Mouse (Mus musculus): ENCODE measurements at regions not wholly inside any gene's neighbourhood (a gene's known extent, or its start where the extent isn't known, plus 50 kb on each side); places are given as distances from the start of the nearest gene placed in this dataset.
"Not testable (repeated sequence)": the region's sequence is repeated elsewhere in the genome, so short reads cannot be mapped to it uniquely, and the experiment has no call there.

DNA sequence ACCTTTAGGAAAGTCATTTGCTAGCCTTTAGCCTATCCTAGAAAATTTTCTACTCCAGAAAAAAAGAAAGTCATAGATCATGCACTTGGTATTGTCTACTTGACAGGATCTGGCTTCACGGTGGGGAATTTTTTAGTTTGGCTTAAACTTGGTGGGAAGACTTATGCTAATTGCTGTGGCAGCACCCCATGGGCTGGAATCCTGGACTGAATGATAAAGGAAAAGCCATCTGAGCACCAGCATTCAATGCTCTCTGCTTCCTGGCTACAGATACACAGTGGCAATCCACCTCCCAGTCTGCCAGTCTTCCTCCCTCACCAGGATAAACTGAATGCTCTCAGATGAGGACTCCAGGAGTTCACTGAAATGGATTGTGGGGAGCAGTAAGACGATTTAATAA lies 220.1 kb downstream of the Diras2 start:
- Histone ChIP-seq H3K4me3 (ENCODE audit: extremely low read depth, insufficient read depth, insufficient read length) (no peak overlapping the region), H3K36me3 (ENCODE audit: control insufficient read depth, insufficient read depth, low read length) (no peaks in the 10 kb centered on the region), H3K27me3 (ENCODE audit: control insufficient read depth, insufficient read depth, low read length) (no peaks in the 10 kb centered on the region), H3K4me1 (ENCODE audit: control insufficient read depth, insufficient read depth, insufficient read length) (no peaks in the 10 kb centered on the region), H3K27ac (ENCODE audit: insufficient read depth, low read length) (no peak overlapping the region)
- no peak for DNase-seq (ENCODE audit: low read depth in 1 of 2, low spot score in 2 of 2)
- no peak for TF ChIP-seq POLR2A (IDR thresholded peaks at IDR 0.05; ENCODE audit: low read depth, low read length)
- TF ChIP-seq CTCF (IDR thresholded peaks at IDR 0.05; ENCODE audit: extremely low read depth, insufficient read depth, insufficient read length, insufficient replicate concordance) = no peak
- 74% methylated on average over 2 of the region's 2 CpGs for WGBS

DNA sequence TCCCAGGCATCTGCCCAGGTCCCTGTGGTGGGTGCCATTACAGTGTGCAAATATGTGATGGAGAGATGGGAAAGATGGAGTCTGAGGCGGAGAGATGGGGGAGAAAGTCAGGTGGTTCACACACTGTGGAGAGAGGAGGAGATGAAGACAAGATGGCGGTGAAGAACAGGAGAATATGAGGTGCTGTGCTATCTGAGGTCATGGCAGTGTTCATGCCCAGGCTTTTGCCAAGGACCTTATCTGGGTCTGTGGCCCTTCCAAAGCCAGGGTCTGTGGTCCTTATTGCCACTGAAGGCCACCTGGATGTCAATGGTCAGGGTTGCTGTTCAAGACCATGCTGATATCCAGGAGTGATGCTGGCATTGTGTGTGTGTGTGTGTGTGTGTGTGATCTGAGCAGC lies 212.8 kb downstream of the Diras2 start:
- no peak for TF ChIP-seq CTCF (IDR thresholded peaks at IDR 0.05; ENCODE audit: extremely low read depth, insufficient read depth, insufficient read length, insufficient replicate concordance)
- no peak for TF ChIP-seq POLR2A (IDR thresholded peaks at IDR 0.05; ENCODE audit: low read depth, low read length)
- H3K4me1 ChIP-seq (ENCODE audit: control insufficient read depth, insufficient read depth, insufficient read length) = no peaks in the 10 kb centered on the region
- DNase-seq (ENCODE audit: low read depth in 1 of 2, low spot score in 2 of 2) = no peak
- whole genome bisulfite sequencing = 89% methylated on average over 2 of the region's 2 CpGs
- no peak overlapping the region for H3K4me3 ChIP-seq (ENCODE audit: extremely low read depth, insufficient read depth, insufficient read length)
- no peak overlapping the region for H3K27ac ChIP-seq (ENCODE audit: insufficient read depth, low read length)
- no peaks in the 10 kb centered on the region for H3K36me3 ChIP-seq (ENCODE audit: control insufficient read depth, insufficient read depth, low read length)
- H3K27me3 ChIP-seq (ENCODE audit: control insufficient read depth, insufficient read depth, low read length) = no peaks in the 10 kb centered on the region

DNA sequence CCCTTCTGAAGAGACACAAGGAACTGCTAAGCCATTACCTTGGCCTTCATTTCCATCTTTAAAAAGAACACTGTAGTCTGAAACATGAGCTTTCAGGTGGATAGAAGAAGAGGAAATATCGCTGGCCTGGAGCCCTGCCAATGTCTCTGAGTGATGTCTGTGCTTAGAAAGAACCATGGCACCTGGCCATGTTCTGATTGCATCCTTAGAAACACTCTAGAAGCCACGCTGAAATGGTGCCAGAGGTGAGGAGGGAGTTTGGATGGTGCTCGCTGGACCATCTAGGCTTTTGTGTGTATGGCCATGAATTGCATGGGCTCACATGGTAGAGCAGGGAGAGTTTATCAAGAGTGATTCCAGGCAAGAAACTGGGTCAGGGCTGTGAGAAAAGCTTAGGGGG lies 207.4 kb downstream of the Diras2 start:
- no peak overlapping the region for H3K27ac ChIP-seq (ENCODE audit: insufficient read depth, low read length)
- DNase-seq (ENCODE audit: low read depth in 1 of 2, low spot score in 2 of 2) = no peak
- H3K4me1 ChIP-seq (ENCODE audit: control insufficient read depth, insufficient read depth, insufficient read length) = no peaks in the 10 kb centered on the region
- WGBS = 41% methylated on average over 3 of the region's 3 CpGs
- no peak overlapping the region for H3K4me3 ChIP-seq (ENCODE audit: extremely low read depth, insufficient read depth, insufficient read length)
- no peaks in the 10 kb centered on the region for H3K36me3 ChIP-seq (ENCODE audit: control insufficient read depth, insufficient read depth, low read length)
- no peaks in the 10 kb centered on the region for H3K27me3 ChIP-seq (ENCODE audit: control insufficient read depth, insufficient read depth, low read length)
- TF ChIP-seq POLR2A (IDR thresholded peaks at IDR 0.05; ENCODE audit: low read depth, low read length) (no peak), CTCF (IDR thresholded peaks at IDR 0.05; ENCODE audit: extremely low read depth, insufficient read depth, insufficient read length, insufficient replicate concordance) (no peak)

DNA sequence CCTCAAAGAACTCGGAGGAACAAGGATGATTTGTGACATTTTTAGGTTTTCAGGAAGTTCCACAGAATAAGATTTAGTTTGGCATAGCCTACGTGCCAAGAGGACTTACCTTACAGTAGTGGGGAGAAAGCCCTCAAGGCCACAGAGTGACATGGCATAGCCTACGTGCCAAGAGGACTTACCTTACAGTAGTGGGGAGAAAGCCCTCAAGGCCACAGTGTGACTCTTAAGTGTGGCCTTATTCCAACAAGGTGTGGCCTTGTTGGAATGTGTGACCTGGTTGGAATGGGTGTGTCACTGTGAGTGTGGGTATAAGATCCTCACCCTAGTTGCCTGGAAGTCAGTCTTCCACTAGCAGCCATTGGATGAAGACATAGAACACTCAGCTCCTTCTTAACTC lies 206.7 kb downstream of the Diras2 start:
- not testable (repeated sequence) for H3K4me3 ChIP-seq (ENCODE audit: extremely low read depth, insufficient read depth, insufficient read length); H3K27ac ChIP-seq (ENCODE audit: insufficient read depth, low read length)
- WGBS = 67% methylated on average over 3 of the region's 3 CpGs

GRCm38 (mm10) chr13:52325647-52326046 lies 205.4 kb downstream of the Diras2 start:
- H3K36me3 ChIP-seq (ENCODE audit: control insufficient read depth, insufficient read depth, low read length); DNase-seq (ENCODE audit: low read depth in 1 of 2, low spot score in 2 of 2); H3K4me3 ChIP-seq (ENCODE audit: extremely low read depth, insufficient read depth, insufficient read length); H3K4me1 ChIP-seq (ENCODE audit: control insufficient read depth, insufficient read depth, insufficient read length); H3K27me3 ChIP-seq (ENCODE audit: control insufficient read depth, insufficient read depth, low read length); H3K27ac ChIP-seq (ENCODE audit: insufficient read depth, low read length): not testable (repeated sequence)
- 92% methylated on average over 6 of the region's 6 CpGs for WGBS

More for the DNA sequence above, 206.7 kb downstream of the Diras2 start:
- not testable (repeated sequence) for H3K4me1 ChIP-seq (ENCODE audit: control insufficient read depth, insufficient read depth, insufficient read length); DNase-seq (ENCODE audit: low read depth in 1 of 2, low spot score in 2 of 2); H3K27me3 ChIP-seq (ENCODE audit: control insufficient read depth, insufficient read depth, low read length); H3K36me3 ChIP-seq (ENCODE audit: control insufficient read depth, insufficient read depth, low read length)

- Histone ChIP-seq H3K27ac (ENCODE audit: insufficient read depth, low read length) (no peak overlapping the region), H3K27me3 (ENCODE audit: control insufficient read depth, insufficient read depth, low read length) (no peaks in the 10 kb centered on the region), H3K4me3 (ENCODE audit: extremely low read depth, insufficient read depth, insufficient read length) (no peak overlapping the region), H3K4me1 (ENCODE audit: control insufficient read depth, insufficient read depth, insufficient read length) (no peaks in the 10 kb centered on the region; the same call in 1 of the 2 replicates), H3K36me3 (ENCODE audit: control insufficient read depth, insufficient read depth, low read length) (no peaks in the 10 kb centered on the region)
- 91% methylated on average over 9 of the region's 9 CpGs for whole genome bisulfite sequencing
- TF ChIP-seq POLR2A (IDR thresholded peaks at IDR 0.05; ENCODE audit: low read depth, low read length) (no peak), CTCF (IDR thresholded peaks at IDR 0.05; ENCODE audit: extremely low read depth, insufficient read depth, insufficient read length, insufficient replicate concordance) (no peak)
- DNase-seq (ENCODE audit: low read depth in 1 of 2, low spot score in 2 of 2) = no peak
Measured at GRCm38 (mm10) chr13:52327734-52328133, 203.3 kb downstream of the Diras2 start.

DNA sequence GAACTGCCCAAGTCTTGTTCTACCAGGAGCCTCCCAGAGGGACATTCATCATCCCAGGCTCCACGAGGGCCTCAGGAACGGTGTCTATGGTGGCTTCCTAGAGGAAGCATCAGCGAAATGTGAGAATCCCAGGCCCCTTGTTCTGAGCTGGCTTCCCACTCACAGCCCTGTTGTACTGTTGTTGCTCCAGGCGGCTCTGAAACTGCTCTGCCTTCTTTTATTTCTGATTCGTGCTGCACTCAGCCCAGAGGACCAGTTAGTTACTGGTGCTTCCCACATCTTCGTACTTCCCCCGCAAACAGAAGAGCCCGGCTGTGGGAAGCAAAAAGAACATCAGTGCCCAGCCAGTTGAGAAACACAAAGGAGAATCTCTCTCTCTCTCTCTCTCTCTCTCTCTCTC lies 202.3 kb downstream of the Diras2 start:
- Histone ChIP-seq H3K27ac (ENCODE audit: insufficient read depth, low read length) (no peak overlapping the region), H3K4me1 (ENCODE audit: control insufficient read depth, insufficient read depth, insufficient read length) (no peaks in the 10 kb centered on the region; the same call in 1 of the 2 replicates), H3K36me3 (ENCODE audit: control insufficient read depth, insufficient read depth, low read length) (no peaks in the 10 kb centered on the region), H3K4me3 (ENCODE audit: extremely low read depth, insufficient read depth, insufficient read length) (no peak overlapping the region), H3K27me3 (ENCODE audit: control insufficient read depth, insufficient read depth, low read length) (no peaks in the 10 kb centered on the region)
- TF ChIP-seq POLR2A (IDR thresholded peaks at IDR 0.05; ENCODE audit: low read depth, low read length) = no peak
- TF ChIP-seq CTCF (IDR thresholded peaks at IDR 0.05; ENCODE audit: extremely low read depth, insufficient read depth, insufficient read length, insufficient replicate concordance) = no peak
- no peak for DNase-seq (ENCODE audit: low read depth in 1 of 2, low spot score in 2 of 2)
- 82% methylated on average over 8 of the region's 8 CpGs for WGBS

Data from spleen, adult 2 months (tissue).